Mouse (Mus musculus): ENCODE data around the gene Slc37a4. TPM values are rescaled to one million over a fixed set of nuclear protein-coding genes. Genes with fewer than 3 reads are reported as not detected.
"Not testable (repeated sequence)": the region's sequence is repeated elsewhere in the genome, so short reads cannot be mapped to it uniquely, and the experiment has no call there.

Slc37a4 gene
- polyA plus RNA-seq, 1 experiment from 2014 or later, result 17.7 TPM

DNA sequence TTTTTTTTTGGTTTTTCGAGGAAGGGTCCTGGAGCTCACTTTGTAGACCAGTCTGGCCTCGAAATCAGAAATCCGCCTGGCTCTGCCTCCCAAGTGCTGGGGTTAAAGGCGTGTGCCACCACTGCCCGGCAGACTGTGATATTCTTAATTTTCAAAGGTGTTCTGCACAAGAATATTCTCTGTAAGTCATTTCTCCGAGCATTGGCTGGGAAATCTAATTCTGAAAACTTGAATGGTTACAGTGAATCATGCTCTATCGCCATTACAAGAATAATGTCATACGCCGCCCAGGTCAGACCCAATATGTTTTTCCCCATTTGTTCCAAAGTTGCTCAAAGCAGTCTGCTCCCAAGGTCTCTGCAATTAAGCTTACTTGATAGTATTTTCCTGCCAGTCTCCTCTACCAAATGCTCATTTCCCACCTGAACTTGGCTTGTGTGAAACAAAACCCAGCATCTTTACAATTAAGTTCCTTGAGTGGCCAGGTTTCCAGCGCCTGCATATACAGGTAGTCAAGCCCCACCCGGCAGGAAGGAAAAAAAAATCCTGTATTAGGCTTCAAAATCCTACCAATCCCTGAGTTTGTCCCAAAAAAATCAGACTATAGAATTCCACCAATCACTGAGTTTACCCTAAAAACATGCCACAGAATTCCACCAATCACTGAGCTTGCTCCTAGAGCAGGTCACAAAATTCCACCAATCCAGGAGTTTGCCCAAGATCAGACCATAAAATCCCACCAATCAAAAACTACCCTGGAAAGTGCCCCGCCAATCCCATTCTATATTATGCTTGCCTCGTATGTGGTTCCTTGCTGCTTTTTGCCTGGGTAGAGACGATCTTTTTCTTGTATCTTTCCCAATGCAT lies 22.1 kb downstream of the Slc37a4 start, which contains the start of gene Ccdc84:
Ccdc84 (minus strand) TSS at position 51 of the 867 bp plus-strand sequence.
- peak within 1 kb of the TSS; percentile 78 for H3K27ac ChIP-seq (ENCODE audit: low read length)
- H3K27me3 ChIP-seq (replicated peaks; ENCODE audit: insufficient read depth, low read length), result no peaks in the 10 kb centered on the region
- peaks cover 8% of the 10 kb centered on the region; the same call in 1 of the 2 replicates for H3K4me1 ChIP-seq (ENCODE audit: insufficient read depth, low read depth, low read length)
- peak within 1 kb of the TSS; percentile 77 for H3K4me3 ChIP-seq (ENCODE audit: low read depth, low read length)
- H3K9me3 ChIP-seq (ENCODE audit: low read length), result no peaks in the 10 kb centered on the region
- DNase-seq (ENCODE audit: low spot score) (no peak), ATAC-seq (no peak)
- TF ChIP-seq EP300 (IDR thresholded peaks at IDR 0.05), result no peak
- no peak for TF ChIP-seq CTCF (IDR thresholded peaks at IDR 0.05)
- peak within 1 kb of the TSS; percentile 53 for H3K9ac ChIP-seq (replicated peaks; ENCODE audit: low read depth)
- peak within 1 kb of the TSS; percentile 87 for H3K4me2 ChIP-seq (replicated peaks; ENCODE audit: low read depth, low read length)
- WGBS, result 75% methylated on average over 14 of the region's 14 CpGs
- no peaks in the 10 kb centered on the region; the same call in 1 of the 2 replicates for H3K36me3 ChIP-seq (ENCODE audit: insufficient read depth, low read length)

GRCm38 (mm10) chr9:44419730-44420129 lies 23.1 kb downstream of the Slc37a4 start:
- H3K9me3 ChIP-seq (ENCODE audit: low read length); H3K9ac ChIP-seq (replicated peaks; ENCODE audit: low read depth); DNase-seq (ENCODE audit: low spot score); H3K27me3 ChIP-seq (replicated peaks; ENCODE audit: insufficient read depth, low read length); H3K4me3 ChIP-seq (ENCODE audit: low read depth, low read length); H3K36me3 ChIP-seq (ENCODE audit: insufficient read depth, low read length); H3K27ac ChIP-seq (ENCODE audit: low read length); H3K4me2 ChIP-seq (replicated peaks; ENCODE audit: low read depth, low read length); H3K4me1 ChIP-seq (ENCODE audit: insufficient read depth, low read depth, low read length); ATAC-seq: not testable (repeated sequence)
- WGBS, result 91% methylated on average over 9 of the region's 9 CpGs

- H3K9me3 ChIP-seq (ENCODE audit: low read length), result no peaks in the 10 kb centered on the region
- H3K36me3 ChIP-seq (ENCODE audit: insufficient read depth, low read length), result no peaks in the 10 kb centered on the region
- WGBS, result 61% methylated on average over 5 of the region's 5 CpGs
- H3K9ac ChIP-seq (replicated peaks; ENCODE audit: low read depth), result no peak overlapping the region
- no peaks in the 10 kb centered on the region for H3K27me3 ChIP-seq (replicated peaks; ENCODE audit: insufficient read depth, low read length)
- no peak overlapping the region for H3K4me2 ChIP-seq (replicated peaks; ENCODE audit: low read depth, low read length)
- peaks cover 8% of the 10 kb centered on the region; the same call in 1 of the 2 replicates for H3K4me1 ChIP-seq (ENCODE audit: insufficient read depth, low read depth, low read length)
- H3K4me3 ChIP-seq (ENCODE audit: low read depth, low read length), result no peak overlapping the region
- TF ChIP-seq EP300 (IDR thresholded peaks at IDR 0.05) (no peak), CTCF (IDR thresholded peaks at IDR 0.05) (no peak)
- no peak for ATAC-seq
- no peak overlapping the region for H3K27ac ChIP-seq (ENCODE audit: low read length)
- no peak for DNase-seq (ENCODE audit: low spot score)
These were observed 23.7 kb downstream of the Slc37a4 start for GRCm38 (mm10) chr9:44420280-44420898.

DNA sequence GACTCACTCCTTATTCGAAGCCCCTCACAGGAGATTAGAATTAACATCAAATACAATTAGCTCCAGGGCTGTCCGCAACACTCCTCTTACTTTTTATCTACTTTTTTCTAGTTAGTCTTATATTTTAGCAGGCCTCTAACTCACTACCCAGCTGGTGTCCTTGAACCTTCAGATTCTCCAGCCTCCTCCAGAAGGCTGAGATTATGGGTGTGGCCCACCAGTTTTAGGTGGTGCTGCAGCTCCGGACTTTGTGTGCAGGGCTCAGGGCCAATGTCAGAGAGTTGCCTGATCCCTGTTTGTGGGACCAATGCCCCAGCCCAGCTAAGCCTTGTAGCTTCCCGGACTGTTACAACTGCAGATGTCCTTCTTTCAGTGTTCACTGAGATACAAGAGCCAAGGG lies 26.9 kb downstream of the Slc37a4 start:
- Histone ChIP-seq H3K4me1 (ENCODE audit: insufficient read depth, low read depth, low read length) (no peaks in the 10 kb centered on the region), H3K36me3 (ENCODE audit: insufficient read depth, low read length) (no peaks in the 10 kb centered on the region), H3K27me3 (replicated peaks; ENCODE audit: insufficient read depth, low read length) (no peaks in the 10 kb centered on the region), H3K27ac (ENCODE audit: low read length) (no peak overlapping the region), H3K4me2 (replicated peaks; ENCODE audit: low read depth, low read length) (no peak overlapping the region), H3K4me3 (ENCODE audit: low read depth, low read length) (no peak overlapping the region), H3K9me3 (ENCODE audit: low read length) (no peaks in the 10 kb centered on the region), H3K9ac (replicated peaks; ENCODE audit: low read depth) (no peak overlapping the region)
- TF ChIP-seq EP300 (IDR thresholded peaks at IDR 0.05) (no peak), CTCF (IDR thresholded peaks at IDR 0.05) (no peak)
- DNase-seq (ENCODE audit: low spot score) (no peak), ATAC-seq (no peak)
- 71% methylated on average over 4 of the region's 4 CpGs for WGBS

DNA sequence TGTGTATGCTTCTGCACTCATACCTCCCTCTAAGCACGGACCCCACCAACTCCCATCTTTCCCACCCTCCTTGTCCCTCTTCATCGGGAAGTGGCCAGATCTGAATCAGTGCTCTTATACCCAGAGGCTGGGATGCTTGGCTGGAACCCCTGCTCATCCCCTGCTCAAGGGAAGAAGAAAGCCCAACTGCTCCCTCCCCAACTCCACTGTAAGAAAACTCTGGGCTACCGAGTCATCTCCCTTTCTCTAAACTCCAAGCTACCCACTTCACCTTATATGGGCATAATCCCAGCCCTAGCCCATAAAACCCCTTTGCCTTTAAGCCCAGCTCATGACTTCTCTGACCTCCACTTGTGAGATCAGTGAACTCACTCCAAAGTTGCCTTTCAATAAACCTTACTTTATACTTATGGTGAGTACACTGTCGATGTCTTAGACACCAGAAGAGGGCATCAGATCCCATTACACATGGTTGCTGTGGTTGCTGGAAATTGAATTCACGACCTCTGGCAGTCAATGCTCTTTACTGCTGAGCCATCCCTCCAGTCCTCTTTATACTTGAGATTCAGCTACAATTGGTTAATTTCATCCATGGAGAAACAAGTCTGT lies 36.0 kb downstream of the Slc37a4 start:
- 37% methylated on average over 5 of the region's 5 CpGs for WGBS

GRCm38 (mm10) chr9:44435747-44436146 lies 39.1 kb downstream of the Slc37a4 start:
- WGBS, result 73% methylated on average over 5 of the region's 6 CpGs
- no peaks in the 10 kb centered on the region for H3K4me1 ChIP-seq (ENCODE audit: insufficient read depth, low read depth, low read length)

More for the DNA sequence above, 36.0 kb downstream of the Slc37a4 start:
- Histone ChIP-seq H3K27ac (ENCODE audit: low read length) (no peak overlapping the region), H3K4me2 (replicated peaks; ENCODE audit: low read depth, low read length) (no peak overlapping the region), H3K9ac (replicated peaks; ENCODE audit: low read depth) (no peak overlapping the region), H3K4me3 (ENCODE audit: low read depth, low read length) (no peak overlapping the region), H3K4me1 (ENCODE audit: insufficient read depth, low read depth, low read length) (no peaks in the 10 kb centered on the region), H3K27me3 (replicated peaks; ENCODE audit: insufficient read depth, low read length) (no peaks in the 10 kb centered on the region), H3K9me3 (ENCODE audit: low read length) (no peaks in the 10 kb centered on the region), H3K36me3 (ENCODE audit: insufficient read depth, low read length) (no peaks in the 10 kb centered on the region)
- no peak for DNase-seq (ENCODE audit: low spot score)
- ATAC-seq, result no peak
- TF ChIP-seq CTCF (IDR thresholded peaks at IDR 0.05) (peak; percentile 10; the same call in 1 of the 2 replicates), EP300 (IDR thresholded peaks at IDR 0.05) (no peak)

More at GRCm38 (mm10) chr9:44435747-44436146, 39.1 kb downstream of the Slc37a4 start:
- Histone ChIP-seq H3K4me2 (replicated peaks; ENCODE audit: low read depth, low read length) (no peak overlapping the region), H3K9ac (replicated peaks; ENCODE audit: low read depth) (no peak overlapping the region), H3K36me3 (ENCODE audit: insufficient read depth, low read length) (no peaks in the 10 kb centered on the region), H3K27me3 (replicated peaks; ENCODE audit: insufficient read depth, low read length) (no peaks in the 10 kb centered on the region), H3K4me3 (ENCODE audit: low read depth, low read length) (no peak overlapping the region), H3K9me3 (ENCODE audit: low read length) (no peaks in the 10 kb centered on the region), H3K27ac (ENCODE audit: low read length) (no peak overlapping the region)
- TF ChIP-seq CTCF (IDR thresholded peaks at IDR 0.05) (no peak), EP300 (IDR thresholded peaks at IDR 0.05) (no peak)
- peak; percentile 41 for DNase-seq (ENCODE audit: low spot score)
- no peak for ATAC-seq
